Mouse (Mus musculus) gastrocnemius, postnatal 10 days (tissue): ENCODE measurements around the gene Sit1. TPM values are rescaled to one million over a fixed set of nuclear protein-coding genes. Genes with fewer than 3 reads are reported as not detected.

ENCODE experiments used
- DNase-seq: peaks from one replicate; pipeline ENCODE4 v3.0.0; 2021; ENCODE audit warnings: mixed read lengths
- total RNA-seq, 2 experiments: library from RNA; stranded (reverse); gene quantifications; 2 replicates each; pipeline ENCODE4 v1.2.3; 2021

Gene Sit1
- total RNA-seq, 2 experiments from 2014 or later, result not detected

- DNase-seq, result no peak
Observed at GRCm38 (mm10) chr4:43466872-43467271, 16.7 kb downstream of the Sit1 start.

GRCm38 (mm10) chr4:43465935-43466334, 17.6 kb downstream of the Sit1 start:
- DNase-seq, result no peak

- no peak for DNase-seq
Observed at GRCm38 (mm10) chr4:43463102-43463501, 20.4 kb downstream of the Sit1 start.

- DNase-seq, result no peak
Observed at GRCm38 (mm10) chr4:43457124-43457523, 26.4 kb downstream of the Sit1 start.

GRCm38 (mm10) chr4:43456470-43456869, 27.1 kb downstream of the Sit1 start:
- DNase-seq, result no peak

GRCm38 (mm10) chr4:43454041-43454836, 29.3 kb downstream of the Sit1 start, which contains the start of gene Cd72:
Gene Cd72, minus strand, starts transcription at chr4:43454628.
- DNase-seq, result no peak

GRCm38 (mm10) chr4:43453413-43453812, 30.1 kb downstream of the Sit1 start:
- no peak for DNase-seq

GRCm38 (mm10) chr4:43452315-43452714, 31.2 kb downstream of the Sit1 start:
- no peak for DNase-seq

- peak; percentile 65 for DNase-seq
Observed at GRCm38 (mm10) chr4:43448554-43448953, 35.0 kb downstream of the Sit1 start.

GRCm38 (mm10) chr4:43447251-43447650, 36.3 kb downstream of the Sit1 start:
- peak; percentile 81 for DNase-seq

GRCm38 (mm10) chr4:43443511-43443910, 40.0 kb downstream of the Sit1 start:
- no peak for DNase-seq

- peak; percentile 70 for DNase-seq
Observed at GRCm38 (mm10) chr4:43442456-43443361, 40.8 kb downstream of the Sit1 start.

GRCm38 (mm10) chr4:43442044-43442443, 41.5 kb downstream of the Sit1 start:
- peak; percentile 99 for DNase-seq

- no peak for DNase-seq
Observed at GRCm38 (mm10) chr4:43441639-43442038, 41.9 kb downstream of the Sit1 start, which contains the start of gene Tesk1. Gene Tesk1, plus strand, starts transcription at chr4:43441939.

- DNase-seq, result no peak
Observed at GRCm38 (mm10) chr4:43432832-43433231, 50.7 kb downstream of the Sit1 start.

Other genes starting within 250 kb of the Sit1 start
- under 1 TPM; 0.05 to 0.11 TPM for gene Atp8b5, start 216.6 kb downstream of the Sit1 start, total RNA-seq
- 10 to 100 TPM; 30.3 to 33.9 TPM for gene Rusc2, start 101.8 kb downstream of the Sit1 start, total RNA-seq
- gene Fam166b, start 54.6 kb downstream of the Sit1 start, total RNA-seq, result not detected
- 10 to 100 TPM; 28.0 to 34.7 TPM for gene Tesk1, start 41.8 kb downstream of the Sit1 start, total RNA-seq
- gene Cd72, start 29.1 kb downstream of the Sit1 start, total RNA-seq, result under 1 TPM in 1 of 2 experiments, not detected in 1; 0.61 TPM
- 10 to 100 TPM; 23.4 to 24.1 TPM for gene Ccdc107, start 9.2 kb upstream of the Sit1 start, total RNA-seq
- 1 to 10 TPM; 2.8 to 3.8 TPM for gene Arhgef39, start 16.0 kb upstream of the Sit1 start, total RNA-seq
- 1 to 10 TPM; 2.8 TPM for gene Car9, start 23.2 kb upstream of the Sit1 start, total RNA-seq
- gene Tpm2, start 40.0 kb upstream of the Sit1 start, total RNA-seq, result 1,000 to 10,000 TPM; 8,012 to 8,431 TPM
- 10 to 100 TPM; 39.6 to 45.0 TPM for gene Creb3, start 78.6 kb upstream of the Sit1 start, total RNA-seq
- 100 to 1,000 TPM in 1 of 2 experiments, 10 to 100 TPM in 1; 84.9 to 112 TPM for gene Tln1, start 79.0 kb upstream of the Sit1 start, total RNA-seq
- 10 to 100 TPM; 22.9 to 30.4 TPM for gene Rgp1, start 95.0 kb upstream of the Sit1 start, total RNA-seq
- gene Gba2, start 95.1 kb upstream of the Sit1 start, total RNA-seq, result 1 to 10 TPM; 6.7 to 9.1 TPM
- under 1 TPM; 0.33 to 0.38 TPM for gene Msmp, start 100.8 kb upstream of the Sit1 start, total RNA-seq
- gene Npr2, start 148.2 kb upstream of the Sit1 start, total RNA-seq, result 10 to 100 TPM; 30.7 to 39.5 TPM
- gene Spag8, start 169.9 kb upstream of the Sit1 start, total RNA-seq, result under 1 TPM in 1 of 2 experiments, not detected in 1; 0.38 TPM
- gene Hint2, start 172.7 kb upstream of the Sit1 start, total RNA-seq, result 10 to 100 TPM; 51.3 to 57.6 TPM
- 10 to 100 TPM in 1 of 2 experiments, 1 to 10 TPM in 1; 9.1 to 10.8 TPM for gene Tmem8b, start 185.2 kb upstream of the Sit1 start, total RNA-seq
- gene Fam221b, start 185.4 kb upstream of the Sit1 start, total RNA-seq, result under 1 TPM; 0.18 to 0.26 TPM
- gene Olfr70, start 217.1 kb upstream of the Sit1 start, total RNA-seq, result not detected
- not detected for gene Olfr71, start 226.5 kb upstream of the Sit1 start, total RNA-seq
- gene Hrct1, start 243.5 kb upstream of the Sit1 start, total RNA-seq, result 1 to 10 TPM; 2.3 to 3.1 TPM
- 1 to 10 TPM; 1.1 to 1.6 TPM for gene Spaar, start 246.3 kb upstream of the Sit1 start, total RNA-seq